Mouse (Mus musculus) erythroblast, adult 5-6 weeks (primary cell): Measurements from ENCODE around the gene Rack1. TPM values are rescaled to one million over a fixed set of nuclear protein-coding genes. Genes with fewer than 3 reads are reported as not detected.
"Not testable (repeated sequence)": the region's sequence is repeated elsewhere in the genome, so short reads cannot be mapped to it uniquely, and the experiment has no call there.

Experiments
- ATAC-seq: replicated peaks from 2 replicates; pipeline ENCODE4 v1.8.0; 2016; ENCODE audit warnings: moderate number of reproducible peaks, mild to moderate bottlenecking, moderate TSS enrichment, inconsistent platforms; ENCODE audit not compliant: poor library complexity, low FRiP score, severe bottlenecking
- total RNA-seq, 2 experiments: library from RNA; stranded (forward) in 1 of 2; stranded (reverse) in 1 of 2; fragments of 150-400 nt in 1 of 2; fragments of 200-764, 138-1000 nt in 1 of 2; gene quantifications; 2 replicates each; pipeline versions ENCODE4 v1.2.3 to v1.2.4; 2015 to 2017; ENCODE audit warnings: low replicate concordance in 2 of 2

Gene Rack1
- total RNA-seq, 2 experiments from 2014 or later: 242 to 630 TPM

DNA sequence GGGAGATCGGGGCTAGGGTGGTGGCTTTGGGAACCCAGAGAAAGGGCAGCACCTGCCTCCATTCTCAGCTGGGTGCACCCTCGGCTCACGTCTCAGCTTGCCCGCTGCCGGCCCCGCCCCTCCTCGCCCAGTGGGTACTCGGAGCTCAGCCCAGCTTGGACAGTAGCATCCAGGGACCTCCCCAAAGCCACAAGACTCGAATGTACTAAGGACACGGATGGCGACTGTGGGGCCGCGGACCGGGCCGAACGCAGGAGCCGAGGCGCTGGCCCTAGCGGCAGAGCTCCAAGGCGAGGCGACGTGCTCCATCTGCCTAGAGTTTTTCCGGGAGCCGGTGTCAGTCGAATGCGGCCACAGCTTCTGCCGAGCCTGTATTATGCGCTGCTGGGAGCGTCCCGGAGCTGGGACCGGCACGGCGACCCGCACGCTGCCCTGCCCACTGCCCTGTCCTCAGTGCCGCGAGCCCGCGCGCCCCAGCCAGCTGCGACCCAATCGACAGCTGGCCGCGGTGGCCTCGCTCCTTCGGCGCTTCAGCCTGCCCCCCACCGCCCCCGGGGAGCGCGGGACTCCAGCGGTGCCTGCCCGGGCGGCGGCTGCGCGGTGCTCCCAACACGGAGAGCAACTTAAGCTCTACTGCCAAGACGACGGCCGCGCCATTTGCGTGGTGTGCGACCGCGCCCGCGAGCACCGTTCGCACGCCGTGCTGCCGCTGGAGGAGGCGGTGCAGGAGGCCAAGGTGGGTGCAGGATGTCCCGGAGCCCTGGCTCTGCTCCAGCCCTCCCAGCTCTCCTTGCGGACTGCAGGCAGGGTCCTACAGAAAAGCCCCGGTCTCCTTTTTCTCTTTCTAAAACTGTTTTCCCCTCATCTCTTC lies 37.4 kb downstream of the Rack1 start:
- ATAC-seq: 0 out of 2 replicates have a peak, but pooled peaks have one; percentile 12

DNA sequence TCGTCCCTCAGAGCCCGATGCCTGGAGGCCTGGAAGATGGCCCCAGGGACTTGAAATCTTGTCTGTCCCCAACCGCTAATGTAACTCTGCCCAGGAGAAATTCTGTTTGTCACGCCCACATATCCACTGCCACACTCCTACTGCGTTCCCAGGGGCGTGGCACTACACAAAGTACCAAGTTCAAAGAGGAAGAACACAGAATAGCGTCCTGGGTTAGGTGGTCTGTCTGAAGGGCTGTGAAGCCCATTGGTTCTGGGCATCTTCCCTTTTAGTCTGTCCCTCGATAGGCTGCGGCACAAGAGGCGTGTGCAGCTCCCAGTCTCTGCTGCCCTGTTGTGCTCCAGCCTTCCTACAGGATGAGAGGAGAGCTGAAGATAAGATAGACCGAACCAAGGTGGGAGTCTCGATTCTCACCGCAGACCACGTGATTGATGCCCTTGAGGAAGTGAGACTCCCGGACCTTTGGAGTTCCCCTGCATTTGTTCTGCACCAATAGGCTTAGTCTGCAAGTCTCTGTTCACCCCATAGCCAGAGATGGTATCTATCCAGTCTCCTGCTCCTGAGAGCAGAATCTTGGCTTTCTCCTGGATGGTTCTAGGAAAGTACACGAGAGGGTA lies 38.2 kb downstream of the Rack1 start:
- no peak for ATAC-seq

DNA sequence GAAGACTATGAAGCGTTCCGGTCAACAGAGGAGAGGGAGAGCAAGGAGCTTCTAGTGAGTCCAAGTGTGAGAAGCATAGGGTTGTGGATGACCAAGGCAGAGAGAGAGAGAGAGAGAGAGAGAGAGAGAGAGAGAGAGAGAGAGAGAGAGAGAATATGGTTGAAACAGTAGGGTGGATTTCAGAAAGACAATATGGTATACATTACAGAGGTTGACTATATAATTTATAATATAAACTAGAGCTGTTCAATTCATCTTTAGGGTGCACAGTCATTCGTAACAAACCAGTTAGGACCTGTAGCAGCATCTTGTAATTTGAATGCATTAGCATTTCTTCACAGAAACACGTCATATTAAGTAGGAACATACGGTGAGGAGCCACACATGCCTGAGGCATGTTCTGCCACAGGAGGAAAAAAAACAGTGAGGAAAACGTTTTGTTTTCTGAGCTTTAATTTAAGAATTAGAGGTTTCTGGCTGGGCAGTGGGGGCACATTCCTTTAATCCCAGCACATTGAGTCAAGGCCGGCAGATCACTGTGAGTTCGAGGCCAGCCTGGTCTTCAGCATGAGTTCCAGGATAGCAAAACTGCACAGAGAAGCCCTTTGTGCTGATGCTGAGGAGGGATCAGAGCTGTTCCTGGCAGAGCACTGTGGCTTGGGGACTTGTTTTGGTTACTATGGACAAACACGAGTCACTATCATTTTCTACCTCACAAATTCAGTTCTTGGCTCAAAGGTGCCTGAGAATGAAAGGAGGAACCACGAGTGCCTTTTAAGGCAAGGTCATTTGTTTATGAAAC lies 38.9 kb downstream of the Rack1 start:
- ATAC-seq: no peak

DNA sequence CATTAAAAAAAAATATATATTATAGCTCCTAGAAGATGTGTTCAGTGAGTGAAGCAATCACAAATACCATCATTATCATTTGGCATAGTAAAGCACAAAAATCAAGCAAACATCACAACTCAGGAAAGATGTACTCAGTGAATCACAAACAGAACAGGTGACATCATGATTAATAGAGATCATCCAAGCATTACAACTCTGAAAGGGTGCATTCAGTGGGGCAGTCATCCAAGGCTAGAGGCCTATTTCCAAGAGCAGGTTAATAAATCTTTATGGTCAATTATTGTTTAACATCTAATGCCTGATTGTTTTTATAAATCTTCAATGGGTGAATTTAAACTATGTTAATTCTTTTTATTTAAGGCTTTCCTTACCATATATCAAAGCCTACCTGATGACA lies 40.7 kb downstream of the Rack1 start:
- no peak for ATAC-seq

DNA sequence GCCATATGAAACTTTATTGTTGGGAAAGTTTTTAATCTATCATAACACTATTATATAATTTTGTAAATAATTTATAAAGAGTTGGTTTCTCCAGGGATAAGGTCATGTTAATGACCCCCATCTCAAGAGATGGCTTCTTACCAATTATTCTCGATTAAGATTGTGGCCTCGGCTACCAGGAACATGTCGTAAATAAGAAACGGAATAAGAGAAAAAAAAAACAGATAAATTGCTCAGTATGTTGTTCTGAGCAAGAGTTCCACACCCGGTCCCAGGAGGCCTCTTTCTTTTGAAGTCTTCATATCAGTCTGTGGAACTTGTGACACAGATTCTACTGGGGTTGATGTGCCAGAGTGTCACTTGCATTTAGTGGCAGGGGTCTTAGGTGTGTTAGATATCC lies 41.1 kb downstream of the Rack1 start:
- ATAC-seq: no peak

DNA sequence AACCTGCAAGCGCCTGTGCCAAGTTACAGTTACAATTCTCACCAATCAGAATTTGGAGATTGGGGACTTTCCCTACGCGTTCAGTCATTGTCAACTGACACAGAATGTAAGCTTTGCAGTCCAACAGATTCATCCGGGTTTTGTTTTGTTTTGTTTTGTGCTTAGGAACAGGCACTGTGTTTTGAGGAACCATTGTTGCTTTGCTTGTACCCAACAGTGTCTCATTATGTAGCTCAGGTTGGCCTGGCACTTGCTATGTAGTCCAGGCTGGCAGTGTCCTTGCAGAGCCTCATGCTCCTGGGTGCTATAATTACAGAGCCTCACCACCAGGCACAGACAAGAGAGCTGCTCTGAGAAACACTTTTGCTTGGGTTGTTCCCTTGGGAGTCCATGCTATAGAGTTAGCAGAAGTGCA lies 42.3 kb downstream of the Rack1 start:
- no peak for ATAC-seq

DNA sequence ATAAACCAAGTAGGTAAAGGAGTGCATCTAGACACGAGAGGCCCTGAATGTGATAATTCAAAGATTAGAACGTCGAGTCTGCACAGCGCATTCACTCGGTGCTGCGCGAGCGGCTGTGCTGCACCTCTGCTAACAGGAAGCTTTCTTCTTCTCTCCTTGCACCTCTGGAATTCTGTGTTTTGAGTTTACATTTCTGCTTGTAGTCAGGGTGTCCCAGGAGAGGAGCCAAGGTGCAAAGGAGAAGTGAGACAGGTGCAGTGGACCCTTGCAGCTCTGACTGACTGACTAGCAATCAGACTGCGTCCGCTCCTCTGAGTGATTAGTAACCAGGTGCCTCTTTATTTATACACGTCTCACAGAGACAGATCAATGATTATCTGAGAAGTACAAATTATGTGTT lies 43.1 kb downstream of the Rack1 start:
- no peak for ATAC-seq

DNA sequence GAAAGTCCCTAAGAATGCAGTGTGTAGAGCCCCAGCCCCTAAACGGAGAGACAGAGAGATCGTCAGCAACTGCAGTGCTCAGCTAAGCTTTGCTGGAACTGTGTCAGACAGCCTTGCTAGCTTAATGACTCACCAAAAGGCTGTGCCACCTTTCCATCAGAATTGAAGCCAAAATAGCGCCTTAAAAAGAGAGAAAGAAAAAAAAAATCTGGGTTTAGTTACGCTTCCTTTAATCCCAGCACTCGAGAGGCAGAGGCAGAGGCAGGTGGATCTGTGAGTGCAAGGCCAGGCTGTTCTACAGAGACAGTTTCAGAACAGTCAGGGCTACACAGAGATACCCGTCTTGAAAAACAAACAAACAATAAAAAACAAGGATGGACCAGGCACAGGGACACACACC lies 44.2 kb downstream of the Rack1 start:
- no peak for ATAC-seq

DNA sequence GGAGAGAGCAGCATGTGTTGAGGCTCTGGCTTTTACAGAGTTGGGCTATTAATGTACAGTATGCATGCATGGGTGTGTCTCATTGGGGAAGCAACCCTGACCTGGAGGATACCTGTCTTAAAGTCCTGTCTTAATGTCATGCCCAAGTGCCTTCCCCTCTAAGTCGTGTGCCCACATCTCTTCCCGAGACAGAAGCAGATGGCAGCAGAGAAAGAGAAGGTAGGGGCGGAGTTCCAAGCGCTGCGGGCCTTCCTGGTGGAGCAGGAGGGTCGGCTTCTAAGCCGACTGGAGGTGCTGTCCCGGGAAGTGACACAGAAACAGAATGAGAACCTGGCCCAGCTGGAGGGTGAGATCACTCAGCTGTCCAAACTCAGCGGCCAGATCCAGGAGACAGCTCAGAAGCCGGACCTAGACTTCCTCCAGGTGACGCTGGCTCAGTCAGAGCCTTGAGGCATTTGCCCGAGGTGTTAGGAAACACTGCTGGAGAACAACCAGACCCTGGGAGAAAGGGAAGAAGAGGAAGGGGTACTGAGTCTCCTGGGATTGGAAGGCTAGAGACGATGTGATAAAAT lies 45.2 kb downstream of the Rack1 start:
- ATAC-seq: no peak

DNA sequence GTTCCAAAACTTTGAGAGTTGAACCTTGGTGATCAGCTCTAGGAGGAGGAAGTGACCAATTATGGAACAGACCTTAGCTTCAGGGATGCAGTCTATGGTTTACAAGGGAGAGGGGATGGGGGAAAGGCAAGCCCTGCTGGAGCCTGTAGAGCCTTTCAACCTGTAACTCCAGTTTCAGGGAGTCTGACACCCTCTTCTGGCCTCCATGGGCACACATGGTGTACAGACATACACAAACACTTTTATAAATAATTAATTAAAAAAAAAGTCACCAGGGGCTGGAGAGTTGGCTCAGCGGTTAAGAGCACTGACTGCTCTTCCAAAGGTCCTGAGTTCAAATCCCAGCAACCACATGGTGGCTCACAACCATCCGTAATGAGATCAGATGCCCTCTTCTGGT lies 46.2 kb downstream of the Rack1 start:
- not testable (repeated sequence) for ATAC-seq

DNA sequence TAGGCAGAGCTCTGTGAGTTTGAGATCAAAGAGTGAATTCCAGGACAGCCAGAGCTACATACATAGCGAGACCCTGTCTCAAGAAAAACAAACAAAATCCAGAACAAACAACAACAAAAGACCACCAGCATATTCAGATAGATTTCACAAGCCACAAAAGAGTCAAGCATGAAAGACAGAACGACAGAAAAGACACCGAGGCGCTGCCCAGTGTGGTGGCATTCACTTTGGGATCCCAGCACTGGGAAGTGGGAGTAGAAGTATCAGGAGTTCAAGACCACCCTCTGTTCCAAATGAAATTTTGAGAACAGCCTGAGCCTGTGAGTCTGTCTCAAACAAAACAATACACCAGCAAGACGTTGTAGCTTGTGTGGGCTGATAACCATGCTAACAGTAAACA lies 46.7 kb downstream of the Rack1 start:
- ATAC-seq: no peak

DNA sequence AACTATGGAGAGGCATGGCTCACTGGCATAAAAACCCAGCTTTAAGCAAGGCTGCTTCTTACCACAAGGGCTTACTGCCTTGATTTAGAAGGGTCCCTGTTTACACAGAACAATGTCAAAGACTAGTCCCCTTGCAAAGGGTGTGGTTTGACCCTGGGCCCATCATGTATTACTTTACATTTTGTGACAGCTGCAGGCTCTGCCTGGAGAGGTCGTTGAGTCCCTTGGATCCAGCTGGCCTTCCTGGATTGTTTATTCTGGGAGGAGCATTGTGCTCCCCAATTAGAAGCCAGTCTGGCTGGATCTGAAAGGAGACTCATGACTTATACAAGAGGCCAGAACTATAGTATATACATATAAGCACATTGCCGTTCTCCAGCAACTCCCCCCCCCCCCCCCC lies 50.1 kb downstream of the Rack1 start:
- ATAC-seq: no peak

DNA sequence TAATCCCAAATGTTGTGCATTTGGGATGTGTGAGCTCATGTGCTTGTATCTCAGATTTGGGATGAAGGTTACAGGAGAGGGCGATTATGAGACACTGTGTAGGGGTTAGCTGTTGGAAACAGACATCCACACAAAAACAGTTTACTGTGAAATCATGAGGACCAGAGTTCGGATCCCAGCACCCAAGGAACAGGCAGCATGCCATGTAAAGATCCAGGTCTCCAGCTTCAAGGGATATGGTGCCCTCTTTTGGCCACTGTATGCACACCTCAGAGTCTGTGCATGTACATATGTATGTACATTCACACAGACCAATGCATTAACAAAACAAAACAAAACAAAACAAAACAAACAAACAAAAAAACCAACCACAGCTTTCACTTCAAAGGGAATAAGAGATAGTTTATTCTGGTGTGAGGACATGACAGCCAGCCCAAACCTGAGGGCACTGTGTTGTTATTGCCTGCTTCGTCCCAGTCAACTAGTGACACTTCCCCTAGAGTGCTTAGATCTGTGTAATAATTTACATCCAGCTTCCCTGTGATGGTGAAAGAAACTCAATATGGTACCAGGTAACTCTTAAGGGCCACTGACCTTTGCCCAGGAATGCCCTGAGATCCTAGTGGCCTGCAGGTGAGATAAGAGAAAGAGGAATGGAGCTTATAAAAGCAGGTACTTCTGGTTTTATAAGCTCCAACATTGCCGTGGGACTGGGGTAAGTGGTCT lies 51.3 kb downstream of the Rack1 start:
- no peak for ATAC-seq

DNA sequence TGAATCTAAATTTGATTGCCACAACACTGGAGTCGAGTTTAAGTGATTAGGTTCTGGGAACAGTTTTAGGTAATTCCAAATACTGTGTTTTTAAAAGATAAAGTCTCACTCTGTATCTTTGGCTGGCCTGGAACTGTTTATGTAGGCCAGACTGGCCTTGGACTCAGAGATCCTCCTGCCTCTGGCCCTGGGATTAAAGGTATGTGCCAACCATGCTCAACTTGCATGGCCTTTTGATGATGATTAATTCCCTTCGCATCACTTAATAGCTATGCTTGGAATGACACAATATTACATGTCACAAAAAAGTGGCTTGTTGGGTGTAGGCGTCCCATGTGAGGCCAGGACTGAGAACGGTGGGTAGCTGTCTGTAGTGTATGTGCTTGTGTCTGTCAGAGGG lies 52.1 kb downstream of the Rack1 start:
- no peak for ATAC-seq

DNA sequence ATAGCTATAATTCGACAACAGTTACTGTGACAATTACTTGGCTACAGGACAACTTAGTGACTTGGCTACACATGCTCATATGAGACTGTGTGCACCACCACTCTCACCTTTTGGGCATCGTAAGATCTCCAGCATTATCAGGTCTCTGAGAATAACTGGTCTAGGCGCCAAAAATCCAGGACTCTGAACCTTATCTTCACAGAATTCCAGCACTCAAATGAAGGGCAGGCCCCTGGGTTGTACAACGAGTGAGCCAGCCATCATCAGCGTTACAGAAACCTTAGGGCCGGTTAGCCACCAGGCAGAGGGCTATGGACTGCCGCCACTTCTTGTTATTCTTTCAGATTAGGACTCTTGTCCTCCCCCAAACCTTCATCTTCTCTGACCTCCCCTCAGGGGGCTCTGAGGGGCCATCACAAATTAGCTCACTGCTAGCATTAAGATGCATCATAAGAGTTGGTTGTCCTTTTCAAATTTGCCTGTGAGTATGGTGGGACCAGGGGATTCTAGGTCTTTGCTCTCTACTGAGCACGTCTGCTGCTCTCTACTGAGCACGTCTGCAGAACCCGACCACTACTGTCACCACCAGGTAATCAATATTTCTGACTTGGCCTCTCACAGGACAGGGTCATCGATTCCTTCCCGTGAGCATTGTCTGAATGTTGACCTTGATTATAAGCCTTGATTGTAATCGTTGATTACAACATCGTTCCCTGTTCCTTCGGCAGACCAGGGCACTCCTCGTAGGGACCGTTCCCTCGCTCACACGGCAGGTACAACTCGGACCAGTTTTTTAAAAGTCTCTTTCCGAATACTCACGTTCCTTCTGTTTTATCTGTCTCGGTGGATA lies 52.7 kb downstream of the Rack1 start:
- ATAC-seq: no peak

DNA sequence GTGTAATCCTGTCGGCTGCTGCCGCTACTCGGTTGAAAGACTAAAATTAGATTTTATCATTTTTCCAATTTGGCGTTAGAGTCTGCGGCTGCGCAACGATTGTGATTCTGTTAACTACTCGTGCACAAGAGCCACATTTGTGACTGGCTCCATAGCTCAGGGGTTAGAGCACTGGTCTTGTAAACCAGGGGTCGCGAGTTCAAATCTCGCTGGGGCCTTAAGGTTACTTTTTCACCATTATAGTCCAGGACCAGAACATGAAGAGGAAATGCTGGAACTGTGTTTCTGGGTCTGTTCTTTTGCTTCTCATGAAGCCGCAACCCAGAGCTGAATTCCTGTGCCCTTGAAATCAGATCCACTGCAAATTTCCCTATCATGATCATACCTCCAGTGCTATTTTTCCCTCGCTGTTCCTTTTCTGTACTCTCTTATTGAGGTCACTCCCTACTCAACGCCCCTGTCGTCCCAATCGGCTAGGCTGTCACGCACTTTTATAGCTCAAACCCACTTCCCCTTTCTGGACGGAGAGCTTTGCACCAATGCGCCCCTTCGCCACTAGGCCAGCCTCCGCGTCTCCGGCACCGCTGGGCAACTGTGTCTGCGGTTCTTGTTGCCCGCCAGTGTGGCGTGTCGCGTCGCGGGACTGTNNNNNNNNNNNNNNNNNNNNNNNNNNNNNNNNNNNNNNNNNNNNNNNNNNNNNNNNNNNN lies 53.5 kb downstream of the Rack1 start:
- peak; percentile 38 for ATAC-seq
